In the genomic region with DNA sequence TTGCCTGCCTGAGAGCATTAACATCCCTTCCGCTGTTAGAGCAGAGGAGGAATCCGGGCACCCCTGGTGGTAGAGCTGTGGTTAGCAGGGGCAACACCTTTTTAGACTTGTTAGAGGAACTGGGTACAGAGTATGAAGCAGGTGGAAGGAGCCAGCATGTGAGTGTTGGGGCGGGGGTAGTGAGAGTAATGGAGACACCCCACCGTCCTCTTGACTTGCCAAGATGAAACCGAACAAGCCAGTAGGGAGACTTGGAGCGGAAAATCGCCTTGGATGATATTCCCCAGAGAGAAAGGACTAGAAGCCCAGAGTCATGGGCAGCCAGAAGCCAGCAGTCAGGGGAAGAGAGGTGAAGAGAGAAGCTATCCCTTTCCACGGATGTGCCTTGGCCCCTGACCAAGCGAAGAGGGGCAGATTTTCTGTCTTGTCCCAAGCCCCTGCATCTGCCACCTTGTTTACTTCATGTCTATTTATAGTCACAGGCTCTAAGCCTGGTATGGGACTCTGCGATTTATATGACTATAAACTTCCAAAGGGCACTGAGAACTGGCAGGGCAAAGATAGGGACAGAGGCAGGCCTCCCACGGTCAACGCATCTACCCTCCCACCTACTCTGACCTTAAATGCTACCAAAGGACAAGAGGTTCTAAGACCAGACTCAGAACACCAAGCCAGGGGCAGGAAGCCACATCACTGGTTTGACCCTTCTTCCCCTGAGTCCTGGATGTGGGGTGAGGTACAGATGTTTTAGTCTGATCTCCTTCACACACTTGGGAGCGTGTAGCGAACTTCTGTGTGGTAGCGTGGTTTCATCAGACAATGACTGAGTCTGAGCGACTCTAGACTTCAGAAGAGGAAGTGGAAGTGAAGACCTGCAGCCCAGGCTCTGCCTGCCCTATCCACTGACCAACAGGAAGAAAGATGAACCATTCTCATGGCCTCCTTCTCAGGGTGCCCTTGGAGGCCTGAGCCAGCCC, we compare ENCODE assay signal across 10 mouse cellular contexts. TPM values are rescaled to one million over a fixed set of nuclear protein-coding genes. Genes with fewer than 3 reads are reported as not detected.
DNase-seq lines count a peak whose midpoint lies in the region; ATAC-seq lines count a peak whose summit lies in the region.
"Had no signal": no experiment of that assay in that cellular context is flagged by ENCODE, and none has a peak within 500 bp of the region (broad histone marks: within the 10 kb centered on the region; RNA-seq: fewer than 3 reads in every experiment).

No protein-coding gene starts in this region.

- no peaks in the 10 kb centered on the region for H3K36me3 ChIP-seq in midbrain, embryonic 14.5 days (ENCODE audit: control insufficient read depth, insufficient read depth, low read length)
- no peaks in the 10 kb centered on the region for H3K36me3 ChIP-seq in midbrain, embryonic 13.5 days
- H3K36me3 ChIP-seq in forebrain, embryonic 13.5 days (ENCODE audit: poor library complexity, severe bottlenecking): no peaks in the 10 kb centered on the region
- H3K36me3 ChIP-seq: heart, embryonic 13.5 days; limb, embryonic 13.5 days had no signal

- peaks cover 45% of the 10 kb centered on the region for H3K4me1 ChIP-seq in midbrain, embryonic 14.5 days (ENCODE audit: control insufficient read depth, insufficient read depth, low read length)
- H3K4me1 ChIP-seq in midbrain, embryonic 13.5 days (replicated peaks): peaks cover 60% of the 10 kb centered on the region
- H3K4me1 ChIP-seq in forebrain, embryonic 13.5 days: peaks cover 37% of the 10 kb centered on the region

- WGBS in midbrain, embryonic 14.5 days: 54% methylated on average over 16 of the region's 16 CpGs
- WGBS in midbrain, embryonic 13.5 days: 57% methylated on average over 16 of the region's 16 CpGs
- 57% methylated on average over 16 of the region's 16 CpGs for WGBS in forebrain, embryonic 13.5 days

- H3K4me3 ChIP-seq in midbrain, embryonic 14.5 days (replicated peaks; ENCODE audit: low read depth, low read length): no peak overlapping the region
- H3K4me3 ChIP-seq in midbrain, embryonic 13.5 days (replicated peaks): no peak overlapping the region
- H3K4me3 ChIP-seq in forebrain, embryonic 13.5 days: no peak overlapping the region
- H3K4me3 ChIP-seq: heart, embryonic 13.5 days; limb, embryonic 13.5 days had no signal

- H3K4me2 ChIP-seq in midbrain, embryonic 14.5 days (ENCODE audit: low read length): no peak overlapping the region
- no peak overlapping the region for H3K4me2 ChIP-seq in midbrain, embryonic 13.5 days (replicated peaks)
- no peak overlapping the region for H3K4me2 ChIP-seq in forebrain, embryonic 13.5 days
- H3K4me2 ChIP-seq: heart, embryonic 13.5 days; limb, embryonic 13.5 days had no signal

- ATAC-seq in CD4-positive, CD25-positive, alpha-beta regulatory T cell, adult 4 months: no peak
- no peak for ATAC-seq in midbrain, embryonic 14.5 days (ENCODE audit: low FRiP score, low TSS enrichment)
- ATAC-seq in midbrain, embryonic 13.5 days: no peak
- peak; percentile 79 for ATAC-seq in monocyte, adult 5-6 weeks (replicated peaks; ENCODE audit: insufficient number of reproducible peaks, low FRiP score, low TSS enrichment, poor library complexity, severe bottlenecking)
- no peak for ATAC-seq in forebrain, embryonic 13.5 days

- H3K27me3 ChIP-seq in midbrain, embryonic 14.5 days (ENCODE audit: control insufficient read depth, insufficient read depth, low read length): peaks cover 55% of the 10 kb centered on the region
- H3K27me3 ChIP-seq in midbrain, embryonic 13.5 days: peaks cover 80% of the 10 kb centered on the region
- peaks cover 63% of the 10 kb centered on the region for H3K27me3 ChIP-seq in forebrain, embryonic 13.5 days

- no peaks in the 10 kb centered on the region for H3K9me3 ChIP-seq in midbrain, embryonic 14.5 days (ENCODE audit: control insufficient read depth, low read length)
- no peaks in the 10 kb centered on the region for H3K9me3 ChIP-seq in midbrain, embryonic 13.5 days
- no peaks in the 10 kb centered on the region for H3K9me3 ChIP-seq in forebrain, embryonic 13.5 days (replicated peaks)
- H3K9me3 ChIP-seq: heart, embryonic 13.5 days; limb, embryonic 13.5 days had no signal

- no peak overlapping the region for H3K27ac ChIP-seq in midbrain, embryonic 14.5 days (replicated peaks; ENCODE audit: low read depth, low read length)
- H3K27ac ChIP-seq in midbrain, embryonic 13.5 days: no peak overlapping the region
- no peak overlapping the region for H3K27ac ChIP-seq in forebrain, embryonic 13.5 days
- H3K27ac ChIP-seq: heart, embryonic 13.5 days; limb, embryonic 13.5 days had no signal

- H3K9ac ChIP-seq in midbrain, embryonic 14.5 days (replicated peaks; ENCODE audit: low read length): no peak overlapping the region
- no peak overlapping the region for H3K9ac ChIP-seq in midbrain, embryonic 13.5 days (replicated peaks)
- H3K9ac ChIP-seq in forebrain, embryonic 13.5 days: no peak overlapping the region
- H3K9ac ChIP-seq: heart, embryonic 13.5 days; limb, embryonic 13.5 days had no signal

- DNase-seq in CD4-positive, CD25-positive, alpha-beta regulatory T cell, adult 2 months (ENCODE audit: low read depth, low spot score): peak; percentile 51
- peak; percentile 70 for DNase-seq in midbrain, embryonic 14.5 days
- DNase-seq in thymus, postnatal 36 days: peak; percentile 47 to 49
- no peak for DNase-seq in embryo, embryonic 10.5 days (ENCODE audit: low spot score)

RNA-seq across cellular contexts. Expression of gene Btrc, which starts 55.9 kb away (rescaled TPM):
- polyA plus RNA-seq in CD4-positive, CD25-positive, alpha-beta regulatory T cell, adult 4 months (2017; shearing (Covaris generic)): 10 to 100 TPM; 34.2 to 38.6 TPM
- 55.2 and 62.6 TPM in 2 replicates for polyA plus RNA-seq in midbrain, embryonic 14.5 days (2014; fragmentation: Nextera tagmentation; extraction: Ambion mirVana)
- polyA plus RNA-seq in midbrain, embryonic 13.5 days (2015; fragmentation: Nextera tagmentation; extraction: Ambion mirVana): 62.7 and 63.5 TPM in 2 replicates
- 14.2 to 17.9 TPM (median 16.4 TPM) in 3 replicates for total RNA-seq in monocyte, adult 5-6 weeks (2017)
- polyA plus RNA-seq in forebrain, embryonic 13.5 days (2015; fragmentation: Nextera tagmentation; extraction: Ambion mirVana): 51.4 and 54.9 TPM in 2 replicates
